Mouse (Mus musculus) heart, postnatal 0 days (tissue): ENCODE results near the gene Ccdc146. TPM values are rescaled to one million over a fixed set of nuclear protein-coding genes. Genes with fewer than 3 reads are reported as not detected.

ENCODE experiments used
- ATAC-seq: fragments of 200-750 bp; cut with Nextera tagmentation; 2 replicates; pipeline ENCODE4 v1.8.0; 2017; ENCODE audit warnings: low read depth, moderate number of reproducible peaks, moderate library complexity; ENCODE audit not compliant: insufficient read depth
- DNase-seq: peaks from one replicate; pipeline ENCODE4 v3.0.0-alpha.2; 2016; ENCODE audit warnings: low spot score
- H3K27ac ChIP-seq: fragments of 300-500 bp; sonication (generic); 2 replicates; pipeline ENCODE4 v1.5.1; 2014; ENCODE audit warnings: low read depth, mild to moderate bottlenecking
- H3K27me3 ChIP-seq: fragments of 300-500 bp; sonication (generic); 2 replicates; pipeline ENCODE4 v1.6.1; 2014; ENCODE audit warnings: low read length, mixed read lengths; ENCODE audit not compliant: control insufficient read depth, insufficient read depth
- H3K36me3 ChIP-seq: fragments of 300-500 bp; sonication (generic); replicated peaks from 2 replicates; pipeline ENCODE4 v1.6.1; 2014; ENCODE audit warnings: low read length, mixed read lengths; ENCODE audit not compliant: control insufficient read depth, insufficient read depth
- H3K4me1 ChIP-seq: fragments of 300-500 bp; sonication (generic); 2 replicates; pipeline ENCODE4 v1.6.1; 2014; ENCODE audit warnings: antibody characterized with exemption; ENCODE audit not compliant: control insufficient read depth, insufficient read depth
- H3K4me2 ChIP-seq: fragments of 300-500 bp; sonication (generic); 2 replicates; pipeline ENCODE4 v1.6.1; 2014; ENCODE audit warnings: low read depth, mild to moderate bottlenecking, low read length, moderate library complexity
- H3K4me3 ChIP-seq: fragments of 300-500 bp; sonication (generic); 2 replicates; pipeline ENCODE4 v1.5.1; 2014; ENCODE audit warnings: low read depth, low read length
- H3K9ac ChIP-seq: fragments of 300-500 bp; sonication (generic); replicated peaks from 2 replicates; pipeline ENCODE4 v1.6.1; 2014; ENCODE audit warnings: low read depth, low read length, mixed read lengths
- H3K9me3 ChIP-seq: fragments of 300-500 bp; sonication (generic); replicated peaks from 2 replicates; pipeline ENCODE4 v1.6.1; 2016; ENCODE audit warnings: low read length; ENCODE audit not compliant: control insufficient read depth
- CTCF ChIP-seq: IDR thresholded peaks from 2 replicates; pipeline ENCODE4 v1.5.1; 2016; ENCODE audit warnings: antibody characterized with exemption, control low read depth, low read depth
- EP300 ChIP-seq: IDR thresholded peaks from 2 replicates; pipeline ENCODE4 v1.6.1; 2016; ENCODE audit warnings: antibody characterized with exemption, low read depth
- WGBS: fragments of 180-500 bp; shearing (Covaris S2); extraction: QIAGEN DNeasy Blood & Tissue Kit; methylation state at CpG from one replicate; pipeline ENCODE4 v1.1.7; 2014; 5-methylcytosine and 5-hydroxymethylcytosine counted together
- polyA plus RNA-seq: library from polyadenylated mRNA; unstranded; fragments of >200 nt; fragmentation: Nextera tagmentation; extraction: Ambion mirVana; gene quantifications from 2 replicates; pipeline ENCODE4 v1.2.1, GENCODE M21; 2015
- total RNA-seq: library from RNA; depleted of rRNA; stranded (reverse); fragments of >200 nt; gene quantifications from 2 replicates; pipeline ENCODE4 v1.2.3, GENCODE M21; 2014; ENCODE audit warnings: low replicate concordance

Ccdc146 gene
- total and polyA plus RNA-seq, 2 experiments from 2014 or later: 0.08 to 4.1 TPM

DNA sequence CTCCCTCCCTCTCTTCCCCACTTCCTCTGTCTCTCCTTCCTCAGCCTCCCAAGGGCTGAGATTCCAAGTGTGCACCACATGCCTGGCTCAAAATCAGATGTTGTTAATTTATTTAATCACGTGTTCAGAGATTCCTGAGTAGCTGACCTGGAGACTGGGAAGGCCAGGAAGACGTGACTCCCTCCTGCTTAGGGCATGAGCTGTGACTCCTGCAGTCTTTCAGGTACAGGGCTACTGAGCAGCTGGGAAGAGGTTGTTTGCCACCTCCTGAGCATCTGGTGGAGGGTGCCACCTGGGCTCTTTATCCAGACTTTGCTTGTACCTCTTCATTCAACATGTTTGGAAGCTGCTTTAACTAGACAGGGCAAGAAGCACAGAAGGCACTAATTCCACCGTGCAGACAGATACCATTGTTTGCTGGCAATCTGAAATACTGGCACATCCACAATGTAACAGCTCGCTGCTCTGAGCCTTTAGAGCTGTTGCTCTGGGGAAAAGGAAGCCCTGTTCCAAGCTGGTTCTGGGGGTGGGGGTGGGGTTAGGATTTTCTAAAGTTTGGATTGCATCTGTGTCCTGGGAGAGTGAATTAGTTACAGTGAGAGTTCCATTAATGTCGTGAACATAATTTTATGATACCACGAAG is 163.2 kb downstream of the Ccdc146 start:
- H3K4me1 ChIP-seq: no peaks in the 10 kb centered on the region
- no peak for ATAC-seq
- 42% methylated on average over 6 of the region's 6 CpGs for WGBS
- no peak overlapping the region for H3K9ac ChIP-seq
- H3K4me3 ChIP-seq: no peak overlapping the region
- H3K27me3 ChIP-seq: no peaks in the 10 kb centered on the region
- no peak overlapping the region for H3K27ac ChIP-seq
- TF ChIP-seq CTCF: no peak
- no peak for TF ChIP-seq EP300
- H3K4me2 ChIP-seq: no peak overlapping the region
- H3K36me3 ChIP-seq: no peaks in the 10 kb centered on the region
- no peak for DNase-seq
- H3K9me3 ChIP-seq: no peaks in the 10 kb centered on the region

DNA sequence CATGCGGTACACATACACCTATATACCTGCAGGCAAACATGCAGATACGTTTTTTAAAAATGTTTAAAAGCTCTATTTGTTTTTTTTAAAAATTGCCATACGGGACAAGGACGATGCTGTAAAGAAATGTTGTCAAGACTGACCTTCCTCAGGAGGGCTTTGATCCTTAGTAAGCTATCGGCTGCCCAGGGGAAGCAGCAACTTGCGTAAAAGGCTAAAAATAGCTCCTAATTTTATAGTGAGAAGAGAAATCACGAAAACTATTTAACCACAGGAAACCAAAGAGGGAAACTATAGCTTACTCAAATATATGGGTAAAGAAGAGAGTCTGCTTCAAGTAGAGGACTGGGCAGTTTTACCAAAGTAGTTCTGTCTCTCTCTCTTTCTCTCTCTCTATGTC is 163.7 kb downstream of the Ccdc146 start:
- ATAC-seq: no peak
- no peaks in the 10 kb centered on the region for H3K4me1 ChIP-seq
- no peak overlapping the region for H3K4me3 ChIP-seq

GRCm38 (mm10) chr5:21257806-21258205 is 166.7 kb downstream of the Ccdc146 start:
- Histone ChIP-seq H3K4me1 (no peaks in the 10 kb centered on the region), H3K27me3 (no peaks in the 10 kb centered on the region), H3K4me3 (no peak overlapping the region), H3K4me2 (no peak overlapping the region), H3K9me3 (no peaks in the 10 kb centered on the region), H3K9ac (no peak overlapping the region), H3K36me3 (no peaks in the 10 kb centered on the region), H3K27ac (no peak overlapping the region)
- WGBS: 70% methylated on average over 6 of the region's 6 CpGs
- no peak for DNase-seq
- TF ChIP-seq EP300 (no peak), CTCF (peak; percentile 44)
- no peak for ATAC-seq

More for the DNA sequence above, 163.7 kb downstream of the Ccdc146 start:
- TF ChIP-seq EP300 (no peak), CTCF (no peak)
- H3K9ac ChIP-seq: no peak overlapping the region
- 59% methylated on average over 7 of the region's 7 CpGs for WGBS
- H3K9me3 ChIP-seq: no peaks in the 10 kb centered on the region
- no peak for DNase-seq
- H3K36me3 ChIP-seq: no peaks in the 10 kb centered on the region
- no peak overlapping the region for H3K27ac ChIP-seq
- H3K4me2 ChIP-seq: no peak overlapping the region
- no peaks in the 10 kb centered on the region for H3K27me3 ChIP-seq

- ATAC-seq (no peak), DNase-seq (no peak)
- TF ChIP-seq CTCF (no peak), EP300 (no peak)
- Histone ChIP-seq H3K9ac (no peak overlapping the region), H3K4me3 (no peak overlapping the region), H3K27ac (no peak overlapping the region), H3K27me3 (no peaks in the 10 kb centered on the region), H3K4me2 (no peak overlapping the region), H3K9me3 (no peaks in the 10 kb centered on the region), H3K36me3 (no peaks in the 10 kb centered on the region), H3K4me1 (no peaks in the 10 kb centered on the region)
- WGBS: 41% methylated on average over 4 of the region's 4 CpGs
Measured at GRCm38 (mm10) chr5:21257126-21257525, 167.4 kb downstream of the Ccdc146 start.

- Histone ChIP-seq H3K27ac (no peak overlapping the region), H3K4me1 (no peaks in the 10 kb centered on the region), H3K4me3 (no peak overlapping the region), H3K9me3 (no peaks in the 10 kb centered on the region), H3K9ac (no peak overlapping the region), H3K36me3 (no peaks in the 10 kb centered on the region), H3K27me3 (no peaks in the 10 kb centered on the region), H3K4me2 (no peak overlapping the region)
- WGBS: 66% methylated on average over 5 of the region's 5 CpGs
- ATAC-seq (no peak), DNase-seq (no peak)
- TF ChIP-seq EP300 (no peak), CTCF (no peak)
Measured at GRCm38 (mm10) chr5:21255551-21256132, 168.8 kb downstream of the Ccdc146 start.
